Mouse (Mus musculus) intestine, embryonic 16.5 days (tissue): Measurements from ENCODE around the gene Chd4. TPM values are rescaled to one million over a fixed set of nuclear protein-coding genes. Genes with fewer than 3 reads are reported as not detected.
A peak's percentile ranks its signal among the peaks of the same experiment; 100 is the strongest.
"Not testable (repeated sequence)": the region's sequence is repeated elsewhere in the genome, so short reads cannot be mapped to it uniquely, and the experiment has no call there.

Experiments used
- ATAC-seq: fragments of 200-750 bp; cut with Nextera tagmentation; 2 replicates; pipeline ENCODE4 v1.8.0; 2017; ENCODE audit warnings: moderate TSS enrichment, moderate library complexity
- H3K27ac ChIP-seq: fragments of 300-500 bp; sonication (generic); 2 replicates; pipeline ENCODE4 v1.5.1; 2014; ENCODE audit warnings: mild to moderate bottlenecking, low read length
- H3K27me3 ChIP-seq: fragments of 300-500 bp; sonication (generic); replicated peaks from 2 replicates; pipeline ENCODE4 v1.6.1; 2014; ENCODE audit warnings: low read length, control low read depth, mixed read lengths; ENCODE audit not compliant: control insufficient read depth, insufficient read depth
- H3K36me3 ChIP-seq: fragments of 300-500 bp; sonication (generic); 2 replicates; pipeline ENCODE4 v1.6.1; 2014; ENCODE audit warnings: low read length, control low read depth; ENCODE audit not compliant: control insufficient read depth, insufficient read depth
- H3K4me1 ChIP-seq: fragments of 300-500 bp; sonication (generic); 2 replicates; pipeline ENCODE4 v1.6.1; 2014; ENCODE audit warnings: low read length, control low read depth, mixed read lengths; ENCODE audit not compliant: control insufficient read depth, insufficient read depth
- H3K4me2 ChIP-seq: fragments of 300-500 bp; sonication (generic); 2 replicates; pipeline ENCODE4 v1.6.1; 2014; ENCODE audit warnings: low read depth, low read length, control low read depth
- H3K4me3 ChIP-seq: fragments of 300-500 bp; sonication (generic); 2 replicates; pipeline ENCODE4 v1.5.1; 2014; ENCODE audit warnings: mild to moderate bottlenecking, low read length
- H3K9ac ChIP-seq: fragments of 300-500 bp; sonication (generic); 2 replicates; pipeline ENCODE4 v1.6.1; 2014; ENCODE audit warnings: low read depth, low read length
- H3K9me3 ChIP-seq: fragments of 300-500 bp; sonication (generic); 2 replicates; pipeline ENCODE4 v1.6.1; 2016; ENCODE audit warnings: low read length, control low read depth; ENCODE audit not compliant: control insufficient read depth
- WGBS: fragments of 180-500 bp; shearing (Covaris S2); extraction: QIAGEN DNeasy Blood & Tissue Kit; methylation state at CpG from one replicate; pipeline ENCODE4 v1.1.7; 2014; 5-methylcytosine and 5-hydroxymethylcytosine counted together
- polyA plus RNA-seq: library from polyadenylated mRNA; unstranded; fragments of >200 nt; fragmentation: Nextera tagmentation; extraction: Ambion mirVana; gene quantifications from 2 replicates; pipeline ENCODE4 v1.2.1, GENCODE M21; 2015

Chd4 gene
- polyA plus RNA-seq, 1 experiment from 2014 or later, result 44.8 TPM

DNA sequence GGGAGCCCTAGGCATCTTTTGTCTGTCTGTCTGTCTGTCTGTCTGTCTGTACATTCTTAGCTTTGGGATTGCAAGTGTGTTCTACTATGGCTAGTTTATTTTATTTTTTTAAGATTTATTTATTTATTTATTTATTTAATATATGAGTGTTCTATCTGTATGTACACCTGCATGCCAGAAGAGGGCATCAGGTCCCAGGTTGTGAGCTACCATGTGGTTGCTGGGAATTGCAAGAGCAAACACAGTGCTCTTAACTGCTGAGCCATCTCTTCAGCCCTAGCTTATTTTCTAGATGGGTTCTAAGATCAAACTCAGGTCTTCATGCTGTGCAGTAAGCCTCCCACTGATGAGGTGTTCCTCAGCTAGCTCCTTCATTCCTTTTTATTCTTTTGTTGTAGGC, 58.8 kb downstream of the Chd4 start:
- no peak overlapping the region for H3K4me2 ChIP-seq
- H3K4me3 ChIP-seq, result no peak overlapping the region
- no peak for ATAC-seq
- H3K9ac ChIP-seq, result no peak overlapping the region
- H3K4me1 ChIP-seq, result peaks cover 1% of the 10 kb centered on the region; the same call in 1 of the 2 replicates
- H3K9me3 ChIP-seq, result no peaks in the 10 kb centered on the region
- H3K27me3 ChIP-seq, result no peaks in the 10 kb centered on the region
- peaks cover 7% of the 10 kb centered on the region; the same call in 1 of the 2 replicates for H3K36me3 ChIP-seq
- no peak overlapping the region for H3K27ac ChIP-seq

DNA sequence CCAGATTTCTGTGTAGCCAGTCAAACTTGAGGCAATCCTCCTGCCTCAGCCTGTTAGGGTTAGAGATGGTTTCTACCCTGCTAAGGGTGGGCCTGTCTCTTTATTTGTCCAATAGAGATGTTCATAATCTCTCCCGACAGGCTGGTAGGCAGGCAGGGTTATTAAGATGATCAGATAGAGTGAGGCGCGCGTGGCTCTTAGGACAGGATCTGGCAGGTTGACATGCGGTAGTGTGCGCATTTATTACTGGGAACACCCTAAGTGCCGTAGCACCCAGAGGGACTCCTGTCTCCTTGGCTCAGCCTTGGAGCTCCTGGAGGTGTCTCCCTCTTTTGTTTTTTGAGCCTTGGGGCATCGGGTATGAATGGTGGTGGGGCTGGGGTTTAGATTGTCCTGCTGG, 59.5 kb downstream of the Chd4 start:
- H3K9ac ChIP-seq, result no peak overlapping the region
- no peaks in the 10 kb centered on the region for H3K27me3 ChIP-seq
- H3K9me3 ChIP-seq, result no peaks in the 10 kb centered on the region
- H3K27ac ChIP-seq, result no peak overlapping the region
- H3K4me3 ChIP-seq, result no peak overlapping the region
- peak; percentile 21; the same call in 1 of the 2 replicates for ATAC-seq
- no peak overlapping the region for H3K4me2 ChIP-seq
- H3K4me1 ChIP-seq, result no peaks in the 10 kb centered on the region
- H3K36me3 ChIP-seq, result peaks cover 7% of the 10 kb centered on the region
- 72% methylated on average over 8 of the region's 8 CpGs for WGBS

DNA sequence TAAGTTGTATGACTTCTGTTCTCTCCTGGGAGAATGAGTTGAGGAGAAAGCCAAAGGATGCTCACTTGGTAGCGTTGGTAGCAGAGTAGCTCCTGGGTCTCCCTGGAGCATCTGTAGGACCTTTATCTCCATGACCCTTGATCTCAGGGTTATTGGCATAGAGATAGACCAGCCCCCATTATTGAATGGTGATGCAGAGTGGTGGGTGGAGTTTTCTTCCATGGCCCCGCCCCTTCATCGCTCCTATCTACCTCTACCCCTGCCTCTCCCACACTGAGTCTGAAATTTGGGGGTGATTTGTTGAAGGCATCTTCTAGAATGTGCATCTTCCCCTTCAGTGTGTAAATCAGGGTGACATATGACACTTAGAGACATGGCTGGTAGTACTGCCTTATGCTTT, 60.7 kb downstream of the Chd4 start:
- no peak overlapping the region for H3K27ac ChIP-seq
- peaks cover 7% of the 10 kb centered on the region for H3K36me3 ChIP-seq
- no peak overlapping the region for H3K9ac ChIP-seq
- no peaks in the 10 kb centered on the region for H3K27me3 ChIP-seq
- peaks cover 7% of the 10 kb centered on the region; the same call in 1 of the 2 replicates for H3K4me1 ChIP-seq
- H3K4me2 ChIP-seq, result no peak overlapping the region
- 88% methylated on average over 3 of the region's 3 CpGs for WGBS
- no peaks in the 10 kb centered on the region for H3K9me3 ChIP-seq
- no peak overlapping the region for H3K4me3 ChIP-seq
- no peak for ATAC-seq

DNA sequence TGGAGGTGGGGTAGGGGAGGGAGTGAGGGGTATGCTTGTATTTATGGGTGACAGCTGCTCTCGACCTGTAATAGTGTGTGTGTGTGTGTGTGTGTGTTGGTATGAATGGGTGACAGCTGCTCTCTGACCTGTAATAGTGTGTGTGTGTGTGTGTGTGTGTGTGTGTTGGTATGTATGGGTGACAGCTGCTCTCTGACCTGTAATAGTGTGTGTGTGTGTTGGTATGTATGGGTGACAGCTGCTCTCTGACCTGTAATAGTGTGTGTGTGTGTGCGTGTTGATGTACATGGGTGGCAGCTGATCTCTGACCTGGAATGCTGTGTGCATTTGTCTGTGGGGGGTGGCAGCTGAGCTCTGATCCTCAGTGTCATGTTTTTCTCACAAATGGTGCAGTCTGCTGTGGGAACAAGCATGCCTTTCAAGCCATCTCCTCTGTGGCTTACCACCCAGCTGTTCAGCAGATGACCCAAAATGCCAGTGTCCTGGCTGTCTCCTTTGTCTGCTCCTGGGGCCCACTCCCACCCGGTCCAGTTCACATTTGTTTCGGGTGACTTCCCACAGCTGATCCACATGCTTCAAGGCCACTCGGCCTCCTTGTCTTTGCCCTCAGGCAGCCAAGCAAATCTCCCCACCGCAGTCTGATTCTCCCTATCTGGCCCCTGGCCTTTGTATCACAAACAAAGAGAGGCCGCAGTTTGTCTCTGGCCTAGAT, 61.3 kb downstream of the Chd4 start:
- no peak overlapping the region for H3K9ac ChIP-seq
- no peak overlapping the region for H3K27ac ChIP-seq
- no peak overlapping the region for H3K4me3 ChIP-seq
- no peaks in the 10 kb centered on the region for H3K27me3 ChIP-seq
- no peak for ATAC-seq
- H3K9me3 ChIP-seq, result no peaks in the 10 kb centered on the region
- 61% methylated on average over 7 of the region's 7 CpGs for WGBS
- H3K4me2 ChIP-seq, result no peak overlapping the region
- H3K36me3 ChIP-seq, result peaks cover 7% of the 10 kb centered on the region
- H3K4me1 ChIP-seq, result peaks cover 9% of the 10 kb centered on the region; the same call in 1 of the 2 replicates

DNA sequence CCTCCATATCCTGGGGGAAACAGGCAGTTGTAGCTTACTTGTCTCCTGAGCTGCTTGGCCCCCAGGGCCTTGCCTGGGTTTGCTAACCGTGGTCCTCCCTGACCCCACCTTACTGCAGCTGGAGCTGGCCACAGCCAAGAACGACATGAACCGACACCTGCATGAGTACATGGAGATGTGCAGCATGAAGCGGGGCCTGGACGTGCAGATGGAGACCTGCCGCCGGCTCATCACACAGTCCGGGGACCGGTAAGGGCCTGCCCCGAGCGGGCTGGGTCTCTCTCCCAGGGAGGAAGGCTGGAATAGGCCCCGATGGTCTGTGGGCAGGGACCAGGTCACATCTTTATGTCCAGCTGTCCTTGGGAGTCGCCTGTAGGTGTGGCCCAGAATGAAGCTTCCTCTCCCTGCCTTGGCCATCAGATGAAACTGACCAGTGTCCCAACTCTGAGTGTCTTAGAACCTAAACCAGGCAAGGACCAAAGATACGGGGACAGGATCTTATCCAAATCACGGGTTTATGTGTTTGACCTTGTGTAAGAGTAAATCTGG, 63.2 kb downstream of the Chd4 start:
- Histone ChIP-seq H3K27ac (no peak overlapping the region), H3K4me3 (no peak overlapping the region), H3K36me3 (peaks cover 7% of the 10 kb centered on the region), H3K9me3 (no peaks in the 10 kb centered on the region), H3K4me2 (no peak overlapping the region), H3K9ac (no peak overlapping the region), H3K4me1 (peaks cover 21% of the 10 kb centered on the region), H3K27me3 (no peaks in the 10 kb centered on the region)
- no peak for ATAC-seq
- 81% methylated on average over 15 of the region's 15 CpGs for WGBS

DNA sequence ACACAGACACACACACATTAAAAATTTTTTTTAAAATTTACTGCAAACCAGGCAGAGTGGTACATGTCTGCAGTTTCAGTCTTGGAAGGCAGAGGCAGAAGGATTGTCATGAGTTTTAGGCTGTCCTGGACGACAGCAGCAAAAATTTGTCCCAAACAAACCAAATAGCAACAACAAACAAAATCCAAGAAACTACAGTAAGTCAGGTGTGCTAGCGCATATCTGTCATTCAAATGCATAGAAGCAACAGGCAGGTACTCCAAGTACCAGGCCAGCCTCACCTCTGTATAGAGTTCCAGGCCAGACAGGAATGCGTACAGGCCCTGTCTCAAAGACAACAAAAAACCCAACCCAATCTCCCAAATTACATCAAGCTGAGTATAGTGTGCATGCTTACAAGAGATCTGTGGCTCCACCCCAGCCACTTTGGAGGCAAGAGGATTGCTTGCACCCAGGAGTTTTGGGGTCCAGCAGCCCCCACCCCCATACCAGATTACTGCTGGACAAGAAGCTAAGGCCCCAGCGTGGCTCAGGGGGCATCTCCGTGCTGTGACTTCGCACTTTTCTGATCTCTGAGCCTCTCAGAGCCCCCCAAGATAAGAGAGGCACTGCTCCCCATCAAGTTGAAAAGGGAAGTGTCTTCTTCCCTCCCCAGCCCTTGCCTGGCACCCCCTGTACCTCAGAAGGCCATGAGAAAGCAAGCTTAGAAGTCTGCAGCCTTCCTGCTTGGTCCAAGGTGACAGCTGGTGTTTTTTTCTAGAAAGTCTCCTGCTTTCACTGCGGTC, 64.2 kb downstream of the Chd4 start:
- H3K9ac ChIP-seq, result no peak overlapping the region
- H3K36me3 ChIP-seq, result peaks cover 7% of the 10 kb centered on the region
- H3K27me3 ChIP-seq, result no peaks in the 10 kb centered on the region
- 75% methylated on average over 7 of the region's 7 CpGs for WGBS
- H3K27ac ChIP-seq, result peak overlapping the region; percentile 39; the same call in 1 of the 2 replicates
- H3K9me3 ChIP-seq, result no peaks in the 10 kb centered on the region
- H3K4me2 ChIP-seq, result no peak overlapping the region
- H3K4me3 ChIP-seq, result no peak overlapping the region
- no peak for ATAC-seq
- peaks cover 23% of the 10 kb centered on the region for H3K4me1 ChIP-seq

DNA sequence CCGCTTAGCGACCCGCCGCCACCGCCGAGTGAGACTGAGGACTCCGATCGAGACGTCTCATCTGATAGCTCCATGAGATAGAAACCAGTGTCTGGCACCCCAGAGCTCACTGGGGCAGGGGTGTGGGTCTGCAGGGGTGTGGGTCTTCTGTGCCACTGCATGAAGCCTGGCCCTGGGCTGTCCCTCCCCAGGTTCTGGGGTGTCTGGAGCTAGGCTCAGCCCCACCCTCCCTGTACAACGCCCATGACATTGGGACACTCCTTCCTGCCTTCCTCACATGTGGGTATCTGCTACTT, 64.7 kb downstream of the Chd4 start:
- no peak overlapping the region for H3K4me2 ChIP-seq
- 43% methylated on average over 10 of the region's 10 CpGs for WGBS
- H3K36me3 ChIP-seq, result peaks cover 7% of the 10 kb centered on the region
- no peak overlapping the region for H3K9ac ChIP-seq
- H3K27ac ChIP-seq, result peak overlapping the region; percentile 39; the same call in 1 of the 2 replicates
- peaks cover 23% of the 10 kb centered on the region for H3K4me1 ChIP-seq
- no peaks in the 10 kb centered on the region for H3K9me3 ChIP-seq
- no peak overlapping the region for H3K4me3 ChIP-seq
- no peak for ATAC-seq
- H3K27me3 ChIP-seq, result no peaks in the 10 kb centered on the region

DNA sequence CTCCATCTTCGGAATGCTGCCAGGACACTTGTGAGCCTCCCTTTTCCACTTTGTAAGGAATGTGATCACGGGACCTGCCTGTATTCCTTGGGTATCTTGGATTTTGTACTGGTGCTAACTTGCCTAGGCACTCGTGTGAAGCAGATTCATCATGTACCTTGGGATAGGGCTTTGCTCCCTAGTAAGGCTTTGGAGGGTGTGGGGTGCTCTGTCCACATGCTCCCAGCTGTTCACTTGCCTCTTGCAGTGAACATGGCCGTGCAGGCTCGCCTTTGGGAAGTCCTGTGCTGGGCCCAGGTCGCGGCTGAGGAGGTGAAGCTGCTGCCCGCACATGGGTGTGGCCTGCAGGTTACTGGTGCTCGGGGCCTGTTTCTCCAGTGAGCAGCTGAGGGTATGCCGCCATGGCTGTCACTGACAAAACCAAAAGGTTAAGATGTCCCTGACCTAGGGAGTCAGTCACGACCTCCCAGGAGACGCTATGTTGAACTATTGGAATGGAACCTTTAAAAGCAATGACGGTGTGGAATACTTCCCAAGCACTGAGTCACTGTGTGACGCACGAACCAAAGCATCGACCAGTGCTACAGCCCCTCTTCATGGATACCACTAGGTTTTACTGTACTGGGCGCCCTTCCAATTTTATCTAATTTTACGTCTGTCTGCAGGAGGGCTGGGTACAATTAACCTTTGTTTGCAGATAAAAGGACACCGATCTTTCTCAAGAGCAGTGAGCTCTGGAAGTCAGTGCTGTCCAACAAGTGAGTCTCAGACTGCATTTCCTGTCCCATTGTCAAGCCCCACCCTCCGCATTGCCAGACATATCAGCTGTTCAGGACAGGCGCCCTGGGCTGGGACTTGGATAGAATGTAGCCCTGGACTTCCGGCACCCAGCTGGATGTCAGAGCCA, 65.3 kb downstream of the Chd4 start:
- Histone ChIP-seq H3K36me3 (peaks cover 7% of the 10 kb centered on the region), H3K9ac (no peak overlapping the region), H3K27me3 (no peaks in the 10 kb centered on the region), H3K27ac (peak overlapping the region; percentile 71), H3K4me2 (0 out of 2 replicates have a peak overlapping the region, but pooled peaks have one; percentile 12), H3K4me1 (peaks cover 23% of the 10 kb centered on the region), H3K4me3 (no peak overlapping the region), H3K9me3 (no peaks in the 10 kb centered on the region)
- WGBS, result 17% methylated on average over 22 of the region's 22 CpGs
- ATAC-seq, result peak; percentile 29

DNA sequence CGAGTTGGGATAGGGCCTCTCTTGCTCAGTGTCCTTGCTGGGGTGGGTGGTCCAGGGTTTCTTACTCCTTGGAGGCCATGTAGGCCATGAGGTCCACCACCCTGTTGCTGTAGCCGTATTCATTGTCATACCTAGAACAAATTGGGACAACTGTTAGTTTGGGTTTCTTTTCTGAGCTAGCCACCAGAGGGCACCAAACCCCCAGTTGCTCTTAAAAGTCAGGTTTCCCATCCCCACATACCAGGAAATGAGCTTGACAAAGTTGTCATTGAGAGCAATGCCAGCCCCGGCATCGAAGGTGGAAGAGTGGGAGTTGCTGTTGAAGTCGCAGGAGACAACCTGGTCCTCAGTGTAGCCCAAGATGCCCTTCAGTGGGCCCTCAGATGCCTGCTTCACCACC, 66.2 kb downstream of the Chd4 start:
- H3K27ac ChIP-seq, H3K9me3 ChIP-seq, H3K27me3 ChIP-seq, H3K4me3 ChIP-seq, H3K9ac ChIP-seq, H3K4me2 ChIP-seq, ATAC-seq, H3K36me3 ChIP-seq: not testable (repeated sequence)
- 8% methylated on average over 3 of the region's 5 CpGs for WGBS
- peaks cover 28% of the 10 kb centered on the region for H3K4me1 ChIP-seq
